Mouse (Mus musculus): Measurements from ENCODE around the gene Sema3e. TPM values are rescaled to one million over a fixed set of nuclear protein-coding genes. Genes with fewer than 3 reads are reported as not detected.

The Sema3e gene
- total and polyA plus RNA-seq, 2 experiments from 2014 or later: 2.8 to 5.2 TPM

DNA sequence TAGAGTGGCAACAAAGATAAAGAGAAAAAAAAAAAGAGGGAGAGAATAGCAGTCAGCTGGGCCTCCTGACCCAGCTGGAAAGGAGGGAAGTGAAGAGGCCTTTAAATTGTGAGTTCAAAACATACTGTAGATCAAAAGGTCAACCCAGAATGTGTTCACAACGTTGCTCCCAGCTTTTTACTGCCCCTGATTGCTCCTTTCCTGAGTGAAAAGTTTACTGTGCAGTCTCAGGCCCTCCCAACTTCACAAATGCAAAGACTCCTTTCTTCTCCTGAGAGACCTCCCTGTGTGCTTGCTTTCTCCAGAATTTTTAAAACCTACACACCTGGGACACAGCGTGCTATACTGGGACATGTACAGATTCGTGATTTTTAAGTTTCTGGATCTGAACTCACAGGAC lies 8.2 kb downstream of the Sema3e start:
- 40% methylated on average over 3 of the region's 3 CpGs for WGBS
- DNase-seq (ENCODE audit: low spot score) (no peak), ATAC-seq (ENCODE audit: low FRiP score) (no peak)
- H3K4me1 ChIP-seq (ENCODE audit: insufficient read depth, low read length): no peaks in the 10 kb centered on the region
- no peak for TF ChIP-seq CTCF (IDR thresholded peaks at IDR 0.05)
- H3K9me3 ChIP-seq (ENCODE audit: low read length): no peaks in the 10 kb centered on the region
- H3K27ac ChIP-seq (ENCODE audit: low read depth, low read length): no peak overlapping the region
- no peak overlapping the region for H3K4me2 ChIP-seq (ENCODE audit: low read depth, low read length, poor library complexity, severe bottlenecking)
- H3K9ac ChIP-seq (replicated peaks; ENCODE audit: low read length, poor library complexity, severe bottlenecking): no peak overlapping the region
- H3K27me3 ChIP-seq (ENCODE audit: insufficient read depth, low read length): no peaks in the 10 kb centered on the region
- no peak overlapping the region for H3K4me3 ChIP-seq (ENCODE audit: low read depth, low read length)
- H3K36me3 ChIP-seq (ENCODE audit: insufficient read depth, low read length): no peaks in the 10 kb centered on the region

- no peak overlapping the region for H3K27ac ChIP-seq (ENCODE audit: low read depth, low read length)
- no peak for TF ChIP-seq CTCF (IDR thresholded peaks at IDR 0.05)
- H3K9me3 ChIP-seq (ENCODE audit: low read length): no peaks in the 10 kb centered on the region
- H3K27me3 ChIP-seq (ENCODE audit: insufficient read depth, low read length): no peaks in the 10 kb centered on the region
- H3K36me3 ChIP-seq (ENCODE audit: insufficient read depth, low read length): no peaks in the 10 kb centered on the region
- H3K9ac ChIP-seq (replicated peaks; ENCODE audit: low read length, poor library complexity, severe bottlenecking): no peak overlapping the region
- peak; percentile 25 for DNase-seq (ENCODE audit: low spot score)
- no peaks in the 10 kb centered on the region for H3K4me1 ChIP-seq (ENCODE audit: insufficient read depth, low read length)
- H3K4me2 ChIP-seq (ENCODE audit: low read depth, low read length, poor library complexity, severe bottlenecking): peak overlapping the region; percentile 21
- 15% methylated on average over 9 of the region's 9 CpGs for WGBS
- ATAC-seq (ENCODE audit: low FRiP score): no peak
- H3K4me3 ChIP-seq (ENCODE audit: low read depth, low read length): no peak overlapping the region
Measured at GRCm38 (mm10) chr5:14038813-14039496, 13.9 kb downstream of the Sema3e start.

DNA sequence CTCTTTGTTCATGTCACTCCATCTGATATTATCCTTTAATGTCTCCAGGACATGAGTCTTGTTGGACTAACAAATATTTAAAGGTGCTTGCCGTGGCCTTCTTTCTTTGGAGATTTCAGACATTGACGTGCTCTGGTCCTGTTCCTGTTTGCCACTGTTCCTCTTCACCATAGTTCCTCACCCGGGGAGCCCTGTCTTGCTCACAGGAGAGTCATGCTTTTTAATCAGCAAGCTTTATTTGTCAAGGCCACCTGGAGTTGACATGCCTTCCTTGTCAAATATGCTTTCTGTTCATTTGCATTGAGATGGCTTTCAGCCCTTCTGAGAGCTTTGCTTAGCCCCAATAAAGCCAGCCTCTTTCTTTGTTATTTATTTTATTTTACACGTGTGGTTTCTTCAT lies 15.1 kb downstream of the Sema3e start:
- H3K4me2 ChIP-seq (ENCODE audit: low read depth, low read length, poor library complexity, severe bottlenecking): no peak overlapping the region
- H3K36me3 ChIP-seq (ENCODE audit: insufficient read depth, low read length): no peaks in the 10 kb centered on the region
- WGBS: 17% methylated on average over 4 of the region's 4 CpGs
- no peak overlapping the region for H3K9ac ChIP-seq (replicated peaks; ENCODE audit: low read length, poor library complexity, severe bottlenecking)
- DNase-seq (ENCODE audit: low spot score) (no peak), ATAC-seq (ENCODE audit: low FRiP score) (no peak)
- no peaks in the 10 kb centered on the region for H3K27me3 ChIP-seq (ENCODE audit: insufficient read depth, low read length)
- no peak overlapping the region for H3K27ac ChIP-seq (ENCODE audit: low read depth, low read length)
- no peaks in the 10 kb centered on the region for H3K4me1 ChIP-seq (ENCODE audit: insufficient read depth, low read length)
- H3K9me3 ChIP-seq (ENCODE audit: low read length): no peaks in the 10 kb centered on the region
- no peak for TF ChIP-seq CTCF (IDR thresholded peaks at IDR 0.05)
- no peak overlapping the region for H3K4me3 ChIP-seq (ENCODE audit: low read depth, low read length)

DNA sequence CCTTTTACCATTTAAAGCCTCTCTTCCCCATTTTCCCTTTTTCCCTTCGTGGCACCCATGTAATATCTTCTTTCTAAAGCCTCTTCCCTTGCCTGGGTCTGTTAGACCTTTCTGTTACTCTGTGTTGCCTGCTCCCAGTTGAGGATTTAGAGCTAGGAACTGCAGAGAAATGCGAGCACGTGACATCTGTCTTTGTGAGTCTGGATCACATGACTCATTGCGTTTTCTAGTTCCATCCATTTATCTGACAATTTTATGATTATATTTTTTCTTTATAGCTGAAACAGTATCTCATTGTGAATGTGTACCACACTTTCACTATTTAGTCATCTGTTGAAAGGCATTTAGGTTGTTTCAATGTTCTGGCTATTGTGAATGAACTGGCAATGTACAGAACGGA lies 18.0 kb downstream of the Sema3e start:
- H3K36me3 ChIP-seq (ENCODE audit: insufficient read depth, low read length): no peaks in the 10 kb centered on the region
- no peak for TF ChIP-seq CTCF (IDR thresholded peaks at IDR 0.05)
- H3K27ac ChIP-seq (ENCODE audit: low read depth, low read length): no peak overlapping the region
- no peak overlapping the region for H3K4me2 ChIP-seq (ENCODE audit: low read depth, low read length, poor library complexity, severe bottlenecking)
- H3K4me3 ChIP-seq (ENCODE audit: low read depth, low read length): no peak overlapping the region
- H3K9me3 ChIP-seq (ENCODE audit: low read length): no peaks in the 10 kb centered on the region
- no peaks in the 10 kb centered on the region for H3K27me3 ChIP-seq (ENCODE audit: insufficient read depth, low read length)
- no peaks in the 10 kb centered on the region for H3K4me1 ChIP-seq (ENCODE audit: insufficient read depth, low read length)
- H3K9ac ChIP-seq (replicated peaks; ENCODE audit: low read length, poor library complexity, severe bottlenecking): no peak overlapping the region
- 82% methylated on average over 5 of the region's 5 CpGs for WGBS
- DNase-seq (ENCODE audit: low spot score): no peak
- ATAC-seq (ENCODE audit: low FRiP score): no peak

DNA sequence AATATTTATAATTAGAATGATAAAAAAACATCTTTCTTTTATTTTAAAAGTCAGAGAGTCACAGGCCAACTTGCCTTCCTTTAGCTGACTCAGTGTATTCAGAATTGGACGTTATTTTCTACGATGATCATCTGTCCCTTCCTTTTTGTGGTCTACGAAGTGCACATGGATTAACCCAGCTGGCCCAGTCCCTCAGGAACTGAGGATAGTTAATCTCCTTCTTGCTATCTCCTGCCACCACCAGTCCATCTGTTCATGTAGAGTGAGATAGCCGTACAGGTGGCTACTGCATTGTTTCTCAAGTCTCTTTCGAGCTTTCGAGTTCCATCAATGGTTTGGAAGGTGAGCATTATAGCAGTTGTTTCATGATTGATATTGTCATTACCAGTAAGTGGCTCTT lies 18.9 kb downstream of the Sema3e start:
- no peak for DNase-seq (ENCODE audit: low spot score)

DNA sequence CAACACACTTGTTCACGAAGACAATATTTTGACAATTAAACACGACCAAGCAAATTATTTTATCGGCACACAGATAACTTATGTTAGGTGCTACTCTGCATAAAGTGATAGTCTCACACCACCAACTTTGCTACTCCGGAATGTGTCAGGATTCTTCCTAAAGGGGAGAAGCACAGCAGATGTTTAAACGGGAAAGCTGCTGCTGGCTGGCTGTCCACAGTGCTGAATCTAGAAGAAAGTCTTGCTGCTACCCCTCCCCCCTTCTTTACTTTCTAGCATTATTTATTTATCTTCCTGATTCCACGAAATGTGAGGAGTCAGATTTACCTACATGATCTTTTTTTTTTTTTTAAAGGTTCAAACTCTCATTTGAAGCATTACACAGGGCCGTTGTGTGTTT lies 23.6 kb downstream of the Sema3e start:
- no peak for ATAC-seq (ENCODE audit: low FRiP score)
- Histone ChIP-seq H3K4me3 (ENCODE audit: low read depth, low read length) (no peak overlapping the region), H3K4me1 (ENCODE audit: insufficient read depth, low read length) (no peaks in the 10 kb centered on the region), H3K9me3 (ENCODE audit: low read length) (no peaks in the 10 kb centered on the region), H3K4me2 (ENCODE audit: low read depth, low read length, poor library complexity, severe bottlenecking) (no peak overlapping the region), H3K27me3 (ENCODE audit: insufficient read depth, low read length) (no peaks in the 10 kb centered on the region), H3K36me3 (ENCODE audit: insufficient read depth, low read length) (no peaks in the 10 kb centered on the region), H3K9ac (replicated peaks; ENCODE audit: low read length, poor library complexity, severe bottlenecking) (no peak overlapping the region), H3K27ac (ENCODE audit: low read depth, low read length) (no peak overlapping the region)
- no peak for TF ChIP-seq CTCF (IDR thresholded peaks at IDR 0.05)
- DNase-seq (ENCODE audit: low spot score): no peak
- WGBS: 45% methylated on average over 7 of the region's 7 CpGs

More for the DNA sequence above, 18.9 kb downstream of the Sema3e start:
- no peak for TF ChIP-seq CTCF (IDR thresholded peaks at IDR 0.05)
- 74% methylated on average over 6 of the region's 6 CpGs for WGBS
- H3K36me3 ChIP-seq (ENCODE audit: insufficient read depth, low read length): no peaks in the 10 kb centered on the region
- H3K27ac ChIP-seq (ENCODE audit: low read depth, low read length): no peak overlapping the region
- no peak overlapping the region for H3K4me2 ChIP-seq (ENCODE audit: low read depth, low read length, poor library complexity, severe bottlenecking)
- no peak overlapping the region for H3K4me3 ChIP-seq (ENCODE audit: low read depth, low read length)
- ATAC-seq (ENCODE audit: low FRiP score): no peak
- H3K9me3 ChIP-seq (ENCODE audit: low read length): no peaks in the 10 kb centered on the region
- H3K27me3 ChIP-seq (ENCODE audit: insufficient read depth, low read length): no peaks in the 10 kb centered on the region
- no peaks in the 10 kb centered on the region for H3K4me1 ChIP-seq (ENCODE audit: insufficient read depth, low read length)
- H3K9ac ChIP-seq (replicated peaks; ENCODE audit: low read length, poor library complexity, severe bottlenecking): no peak overlapping the region
